8 mouse cellular contexts compared by ENCODE assay signal in genomic region chr5:115509790-115510689, GRCm38 (mm10). TPM values are rescaled to one million over a fixed set of nuclear protein-coding genes. Genes with fewer than 3 reads are reported as not detected.
DNase-seq lines count a peak whose midpoint lies in the region; ATAC-seq lines count a peak whose summit lies in the region.

No protein-coding gene starts in this region.

- no peak overlapping the region; the same call in 1 of the 2 replicates for H3K4me3 ChIP-seq in liver, embryonic 12.5 days
- H3K4me3 ChIP-seq in stomach, embryonic 15.5 days (replicated peaks), result peak overlapping the region; percentile 84; the same call in 1 of the 2 replicates

- no peaks in the 10 kb centered on the region for H3K36me3 ChIP-seq in liver, embryonic 12.5 days
- H3K36me3 ChIP-seq in stomach, embryonic 15.5 days, result no peaks in the 10 kb centered on the region

- H3K27me3 ChIP-seq in liver, embryonic 12.5 days (replicated peaks), result peaks cover 5% of the 10 kb centered on the region; the same call in 1 of the 2 replicates
- H3K27me3 ChIP-seq in stomach, embryonic 15.5 days (replicated peaks), result no peaks in the 10 kb centered on the region

- peak overlapping the region; percentile 96 for H3K4me2 ChIP-seq in liver, embryonic 12.5 days
- peak overlapping the region; percentile 83 for H3K4me2 ChIP-seq in stomach, embryonic 15.5 days

- H3K27ac ChIP-seq in liver, embryonic 12.5 days, result peak overlapping the region; percentile 50
- H3K27ac ChIP-seq in stomach, embryonic 15.5 days, result peak overlapping the region; percentile 77

- DNase-seq in retina, postnatal 1 day, result peak; percentile 85
- no peak for DNase-seq in retina, embryonic 14.5 days (ENCODE audit: low spot score)
- DNase-seq in layer of hippocampus, adult 11-12 months (ENCODE audit: low spot score), result no peak
- DNase-seq in left cerebral cortex, adult 11 months (ENCODE audit: low spot score), result no peak
- DNase-seq in frontal cortex, postnatal 36 days (ENCODE audit: low spot score in 2 of 2), result no peak

- no peaks in the 10 kb centered on the region for H3K9me3 ChIP-seq in liver, embryonic 12.5 days (replicated peaks)
- H3K9me3 ChIP-seq in stomach, embryonic 15.5 days, result no peaks in the 10 kb centered on the region

- H3K9ac ChIP-seq in liver, embryonic 12.5 days, result peak overlapping the region; percentile 34; the same call in 1 of the 2 replicates
- no peak overlapping the region for H3K9ac ChIP-seq in stomach, embryonic 15.5 days

- WGBS in liver, embryonic 12.5 days (ENCODE audit: insufficient replicate concordance), result 49% methylated on average over 15 of the region's 15 CpGs
- 68% methylated on average over 15 of the region's 15 CpGs for WGBS in stomach, embryonic 15.5 days

- H3K4me1 ChIP-seq in liver, embryonic 12.5 days, result peaks cover 66% of the 10 kb centered on the region
- H3K4me1 ChIP-seq in stomach, embryonic 15.5 days, result peaks cover 43% of the 10 kb centered on the region

- peak; percentile 63 for ATAC-seq in granulocyte monocyte progenitor cell, adult 5-6 weeks (replicated peaks; ENCODE audit: poor library complexity, severe bottlenecking)
- ATAC-seq in liver, embryonic 12.5 days, result no peak
- ATAC-seq in stomach, embryonic 15.5 days (ENCODE audit: insufficient read depth, low FRiP score, low read depth), result no peak

RNA-seq across cellular contexts. Expression of gene Pxn, which starts 3.6 kb away (rescaled TPM):
- total RNA-seq in granulocyte monocyte progenitor cell, adult 5-6 weeks (2014; fragmentation: Nextera tagmentation), result 56.2 and 57.1 TPM in 2 replicates
- total RNA-seq in granulocyte monocyte progenitor cell, adult 5-6 weeks (2017), result 110 and 111 TPM in 2 replicates
- 17.4 and 20.1 TPM in 2 replicates for polyA plus RNA-seq in liver, embryonic 12.5 days (2016; fragmentation: Nextera tagmentation; extraction: Ambion mirVana)
- 37.0 and 43.0 TPM in 2 replicates for polyA plus RNA-seq in stomach, embryonic 15.5 days (2015; fragmentation: Nextera tagmentation; extraction: Ambion mirVana)

RNA-seq across cellular contexts. Expression of gene Sirt4, which starts 25.5 kb away (rescaled TPM):
- total RNA-seq in granulocyte monocyte progenitor cell, adult 5-6 weeks (2014; fragmentation: Nextera tagmentation), result 9.2 and 23.1 TPM in 2 replicates
- total RNA-seq in granulocyte monocyte progenitor cell, adult 5-6 weeks (2017), result 2.9 and 7.1 TPM in 2 replicates
- polyA plus RNA-seq in liver, embryonic 12.5 days (2016; fragmentation: Nextera tagmentation; extraction: Ambion mirVana), result 6.3 and 7.5 TPM in 2 replicates
- 21.7 and 26.6 TPM in 2 replicates for polyA plus RNA-seq in stomach, embryonic 15.5 days (2015; fragmentation: Nextera tagmentation; extraction: Ambion mirVana)

RNA-seq across cellular contexts. Expression of gene Pla2g1b, which starts 44.0 kb away (rescaled TPM):
- total RNA-seq in granulocyte monocyte progenitor cell, adult 5-6 weeks (2014; fragmentation: Nextera tagmentation), result not detected in 2 replicates
- not detected in 2 replicates for total RNA-seq in granulocyte monocyte progenitor cell, adult 5-6 weeks (2017)
- polyA plus RNA-seq in liver, embryonic 12.5 days (2016; fragmentation: Nextera tagmentation; extraction: Ambion mirVana), result 0.42 and 0.69 TPM in 2 replicates
- 12.0 and 15.4 TPM in 2 replicates for polyA plus RNA-seq in stomach, embryonic 15.5 days (2015; fragmentation: Nextera tagmentation; extraction: Ambion mirVana)

RNA-seq across cellular contexts. Expression of gene Rplp0, which starts 49.2 kb away (rescaled TPM):
- 2,324 and 2,796 TPM in 2 replicates for total RNA-seq in granulocyte monocyte progenitor cell, adult 5-6 weeks (2014; fragmentation: Nextera tagmentation)
- total RNA-seq in granulocyte monocyte progenitor cell, adult 5-6 weeks (2017), result 1,887 and 2,078 TPM in 2 replicates
- polyA plus RNA-seq in liver, embryonic 12.5 days (2016; fragmentation: Nextera tagmentation; extraction: Ambion mirVana), result 1,698 and 1,725 TPM in 2 replicates
- 1,425 and 1,562 TPM in 2 replicates for polyA plus RNA-seq in stomach, embryonic 15.5 days (2015; fragmentation: Nextera tagmentation; extraction: Ambion mirVana)

RNA-seq across cellular contexts. Expression of gene Gcn1l1, which starts 55.0 kb away (rescaled TPM):
- total RNA-seq in granulocyte monocyte progenitor cell, adult 5-6 weeks (2014; fragmentation: Nextera tagmentation), result 26.9 and 43.5 TPM in 2 replicates
- total RNA-seq in granulocyte monocyte progenitor cell, adult 5-6 weeks (2017), result 33.4 and 37.4 TPM in 2 replicates
- 36.7 and 38.0 TPM in 2 replicates for polyA plus RNA-seq in liver, embryonic 12.5 days (2016; fragmentation: Nextera tagmentation; extraction: Ambion mirVana)
- polyA plus RNA-seq in stomach, embryonic 15.5 days (2015; fragmentation: Nextera tagmentation; extraction: Ambion mirVana), result 34.9 and 36.4 TPM in 2 replicates
